Mouse (Mus musculus) embryonic fibroblast, embryonic 13.5 days (primary cell): ENCODE results near the gene Hivep2.

Experiments used
- CTCF ChIP-seq: IDR thresholded peaks from 2 replicates; pipeline ENCODE4 v1.5.1; 2011; ENCODE audit warnings: mild to moderate bottlenecking, control low read depth, low read length, moderate library complexity, borderline replicate concordance; ENCODE audit not compliant: insufficient read depth
- POLR2A ChIP-seq: IDR thresholded peaks from 2 replicates; pipeline ENCODE4 v1.6.1; 2011; ENCODE audit warnings: low read depth, mild to moderate bottlenecking, control low read depth, low read length, moderate library complexity

GRCm38 (mm10) chr10:14037977-14038489 lies 72.2 kb downstream of the Hivep2 start:
- no peak for TF ChIP-seq CTCF
- TF ChIP-seq POLR2A: no peak
